Mouse (Mus musculus) CH12.LX (cell line): ENCODE measurements at regions not wholly inside any gene's neighbourhood (a gene's known extent, or its start where the extent isn't known, plus 50 kb on each side); places are given as distances from the start of the nearest gene placed in this dataset.

Experiments used
- DNase-seq: peaks from one replicate; pipeline ENCODE4 v3.0.0-alpha.2; 2013; ENCODE audit errors: extremely low read depth
- H3K27ac ChIP-seq: 2 replicates; pipeline ENCODE4 v1.5.1; 2012; ENCODE audit warnings: low read depth, mild to moderate bottlenecking, control low read depth, moderate library complexity; ENCODE audit not compliant: insufficient read depth
- H3K27me3 ChIP-seq: replicated peaks from 2 replicates; pipeline ENCODE3; 2012; ENCODE audit warnings: inconsistent platforms
- H3K36me3 ChIP-seq, 2 experiments: replicated peaks in 1 of 2; 2 replicates each; pipeline versions ENCODE3 to v1.6.1; 2012; ENCODE audit warnings: inconsistent platforms in 1 of 2, low read length in 1 of 2, mild to moderate bottlenecking in 1 of 2, mixed read lengths in 1 of 2, moderate library complexity in 1 of 2; ENCODE audit not compliant: control insufficient read depth in 1 of 2, insufficient read depth in 1 of 2
- H3K4me1 ChIP-seq, 2 experiments: 2 replicates each; pipeline ENCODE4 v1.6.1; 2012; ENCODE audit warnings: inconsistent platforms in 1 of 2, moderate library complexity in 1 of 2; ENCODE audit not compliant: insufficient read depth in 2 of 2, control insufficient read depth in 1 of 2
- H3K4me2 ChIP-seq: 2 replicates; pipeline ENCODE4 v1.6.1; 2012; ENCODE audit warnings: low read depth, mild to moderate bottlenecking, control low read depth; ENCODE audit not compliant: poor library complexity, insufficient read depth, severe bottlenecking
- H3K4me3 ChIP-seq, 3 experiments: fragments of 150-350 bp in 1 of 3; sonication (generic) in 1 of 3; replicated peaks in 1 of 3; 2 replicates each; pipeline versions ENCODE3 to v1.5.1; 2011 to 2012; ENCODE audit warnings: low read depth in 2 of 3, low read length in 2 of 3, mild to moderate bottlenecking in 2 of 3, moderate library complexity in 2 of 3, control low read depth in 1 of 3, improper control_type of control experiment in 1 of 3, inconsistent platforms in 1 of 3, mixed read lengths in 1 of 3; ENCODE audit not compliant: poor library complexity in 1 of 3
- H3K79me2 ChIP-seq: replicated peaks from 2 replicates; pipeline ENCODE4 v1.6.1; 2012; ENCODE audit warnings: mild to moderate bottlenecking, moderate library complexity; ENCODE audit not compliant: control insufficient read depth, poor library complexity, insufficient read depth, severe bottlenecking; ENCODE audit errors: extremely low read depth
- H3K9ac ChIP-seq: 2 replicates; pipeline ENCODE4 v1.6.1; 2012; ENCODE audit warnings: low read depth, mild to moderate bottlenecking, control low read depth, moderate library complexity; ENCODE audit not compliant: insufficient read depth
- H3K9me3 ChIP-seq: replicated peaks from 2 replicates; pipeline ENCODE3; 2012; ENCODE audit warnings: low read length, inconsistent platforms, mixed read lengths
- BHLHE40 ChIP-seq: IDR thresholded peaks from 2 replicates; pipeline ENCODE4 v1.6.1; 2011; ENCODE audit warnings: mild to moderate bottlenecking, low read depth, low read length, improper control_type of control experiment
- CHD1 ChIP-seq: IDR thresholded peaks from 2 replicates; pipeline ENCODE4 v1.6.1; 2012; ENCODE audit warnings: low read depth, low read length, improper control_type of control experiment, inconsistent platforms
- CHD2 ChIP-seq: IDR thresholded peaks from 2 replicates; pipeline ENCODE4 v1.6.1; 2011; ENCODE audit warnings: low read length, improper control_type of control experiment
- E2F4 ChIP-seq: IDR thresholded peaks from 2 replicates; pipeline ENCODE4 v1.6.1; 2011; ENCODE audit warnings: low read depth, low read length, improper control_type of control experiment; ENCODE audit not compliant: insufficient replicate concordance
- EP300 ChIP-seq: IDR thresholded peaks from 2 replicates; pipeline ENCODE4 v1.6.1; 2011; ENCODE audit warnings: low read length, improper control_type of control experiment
- ETS1 ChIP-seq: conservative IDR thresholded peaks from 2 replicates; pipeline ENCODE4 v1.6.1; 2012; ENCODE audit warnings: low read depth, mild to moderate bottlenecking, inconsistent platforms, low read length, improper control_type of control experiment, moderate library complexity
- GABPA ChIP-seq: IDR thresholded peaks from 2 replicates; pipeline ENCODE4 v1.6.1; 2012; ENCODE audit warnings: low read depth, low read length, improper control_type of control experiment, inconsistent platforms; ENCODE audit not compliant: insufficient replicate concordance
- IRF4 ChIP-seq: IDR thresholded peaks from 2 replicates; pipeline ENCODE4 v1.6.1; 2014; ENCODE audit warnings: low read depth, mild to moderate bottlenecking, inconsistent platforms, low read length, improper control_type of control experiment
- JUN ChIP-seq: IDR thresholded peaks from 2 replicates; pipeline ENCODE4 v1.6.1; 2011; ENCODE audit warnings: low read depth, mild to moderate bottlenecking, low read length, improper control_type of control experiment, moderate library complexity; ENCODE audit not compliant: insufficient read depth
- JUND ChIP-seq: conservative IDR thresholded peaks from 2 replicates; pipeline ENCODE4 v1.6.1; 2011; ENCODE audit warnings: low read depth, low read length, improper control_type of control experiment
- KAT2A ChIP-seq: IDR thresholded peaks from 2 replicates; pipeline ENCODE4 v1.6.1; 2012; ENCODE audit warnings: low read length, improper control_type of control experiment, inconsistent platforms; ENCODE audit not compliant: insufficient replicate concordance
- MAFK ChIP-seq: IDR thresholded peaks from 2 replicates; pipeline ENCODE4 v1.6.1; 2011; ENCODE audit warnings: low read length, improper control_type of control experiment; ENCODE audit not compliant: insufficient replicate concordance
- MAX ChIP-seq: IDR thresholded peaks from 2 replicates; pipeline ENCODE4 v1.6.1; 2011; ENCODE audit warnings: low read length, improper control_type of control experiment
- MAZ ChIP-seq: IDR thresholded peaks from 2 replicates; pipeline ENCODE4 v1.6.1; 2012; ENCODE audit warnings: low read depth, mild to moderate bottlenecking, inconsistent platforms, low read length, improper control_type of control experiment, moderate library complexity
- MEF2A ChIP-seq: IDR thresholded peaks from 2 replicates; pipeline ENCODE4 v1.6.1; 2014; ENCODE audit warnings: low read depth, mild to moderate bottlenecking, inconsistent platforms, low read length, improper control_type of control experiment, borderline replicate concordance
- MXI1 ChIP-seq: IDR thresholded peaks from 2 replicates; pipeline ENCODE4 v1.6.1; 2011; ENCODE audit warnings: mild to moderate bottlenecking, low read depth, low read length, improper control_type of control experiment
- NELFE ChIP-seq: IDR thresholded peaks from 2 replicates; pipeline ENCODE4 v1.6.1; 2011; ENCODE audit warnings: low read depth, low read length, improper control_type of control experiment
- NRF1 ChIP-seq: IDR thresholded peaks from 2 replicates; pipeline ENCODE4 v1.6.1; 2014; ENCODE audit warnings: low read depth, mild to moderate bottlenecking, inconsistent platforms, low read length, improper control_type of control experiment, moderate library complexity
- PAX5 ChIP-seq: IDR thresholded peaks from 2 replicates; pipeline ENCODE4 v1.6.1; 2012; ENCODE audit warnings: low read length, inconsistent platforms, mixed read lengths
- RAD21 ChIP-seq: IDR thresholded peaks from 2 replicates; pipeline ENCODE4 v1.6.1; 2011; ENCODE audit warnings: low read depth, mild to moderate bottlenecking, low read length, improper control_type of control experiment, moderate library complexity
- RCOR1 ChIP-seq: conservative IDR thresholded peaks from 2 replicates; pipeline ENCODE4 v1.6.1; 2012; ENCODE audit warnings: low read depth, mild to moderate bottlenecking, inconsistent platforms, low read length, improper control_type of control experiment
- SIN3A ChIP-seq: IDR thresholded peaks from 2 replicates; pipeline ENCODE4 v1.6.1; 2012; ENCODE audit warnings: low read length, improper control_type of control experiment, inconsistent platforms
- SMC3 ChIP-seq: IDR thresholded peaks from 2 replicates; pipeline ENCODE4 v1.6.1; 2011; ENCODE audit warnings: low read depth, low read length, improper control_type of control experiment
- TCF12 ChIP-seq: IDR thresholded peaks from 2 replicates; pipeline ENCODE4 v1.6.1; 2014; ENCODE audit warnings: low read depth, mild to moderate bottlenecking, inconsistent platforms, low read length, improper control_type of control experiment
- UBTF ChIP-seq: IDR thresholded peaks from 2 replicates; pipeline ENCODE4 v1.6.1; 2012; ENCODE audit warnings: low read depth, mild to moderate bottlenecking, inconsistent platforms, low read length, improper control_type of control experiment, moderate library complexity
- USF1 ChIP-seq: IDR thresholded peaks from 2 replicates; pipeline ENCODE4 v1.6.1; 2014; ENCODE audit warnings: low read depth, mild to moderate bottlenecking, inconsistent platforms, low read length, improper control_type of control experiment
- USF2 ChIP-seq: conservative IDR thresholded peaks from 2 replicates; pipeline ENCODE4 v1.6.1; 2011; ENCODE audit warnings: low read depth, low read length, improper control_type of control experiment
- ZC3H11A ChIP-seq: IDR thresholded peaks from 2 replicates; pipeline ENCODE4 v1.6.1; 2012; ENCODE audit warnings: low read depth, mild to moderate bottlenecking, inconsistent platforms, low read length, improper control_type of control experiment
- ZKSCAN1 ChIP-seq: IDR thresholded peaks from 2 replicates; pipeline ENCODE4 v1.6.1; 2012; ENCODE audit warnings: low read depth, inconsistent platforms, low read length, improper control_type of control experiment, borderline replicate concordance
- ZMIZ1 ChIP-seq: IDR thresholded peaks from 2 replicates; pipeline ENCODE4 v1.6.1; 2012; ENCODE audit warnings: low read depth, mild to moderate bottlenecking, inconsistent platforms, low read length, improper control_type of control experiment
- ZNF384 ChIP-seq: IDR thresholded peaks from 2 replicates; pipeline ENCODE4 v1.6.1; 2012; ENCODE audit warnings: low read depth, low read length, improper control_type of control experiment, inconsistent platforms
- dilution Hi-C: fragments of 300-500 bp; cut with MboI; formaldehyde crosslinking; loops from 2 replicates; pipeline ENCODE4 v1.14.3; 2020; ENCODE audit warnings: low sequenced_read_pairs; ENCODE audit not compliant: extremely low pct_unique_long_range_greater_than_20kb, extremely low pct_ligation_motif_present
- in situ Hi-C: fragments of 300-500 bp; cut with MboI; formaldehyde crosslinking; loops from 3 replicates; pipeline ENCODE4 v1.14.3; 2019; ENCODE audit warnings: low sequenced_read_pairs, low pct_ligation_motif_present, low pct_unique_long_range_greater_than_20kb, mixed read lengths

GRCm38 (mm10) chr7:136169261-136169660 is 453.1 kb upstream of the Mki67 start:
- dilution Hi-C loops = no loop called here
- H3K36me3 ChIP-seq = no peaks in the 10 kb centered on the region
- H3K9ac ChIP-seq = no peak overlapping the region
- peaks cover 73% of the 10 kb centered on the region for H3K27me3 ChIP-seq
- H3K79me2 ChIP-seq = no peaks in the 10 kb centered on the region
- in situ Hi-C loops = no loop called here
- H3K4me2 ChIP-seq = no peak overlapping the region
- no peaks in the 10 kb centered on the region for H3K4me1 ChIP-seq
- no peak overlapping the region for H3K4me3 ChIP-seq
- H3K9me3 ChIP-seq = no peaks in the 10 kb centered on the region
- H3K27ac ChIP-seq = no peak overlapping the region
- TF ChIP-seq ZKSCAN1 = no peak
- no peak for TF ChIP-seq SIN3A
- TF ChIP-seq JUN = no peak
- TF ChIP-seq BHLHE40 = no peak
- no peak for TF ChIP-seq CHD1
- TF ChIP-seq MXI1 = no peak
- TF ChIP-seq MAX = no peak
- TF ChIP-seq JUND = no peak
- TF ChIP-seq USF2 = no peak
- no peak for TF ChIP-seq NRF1
- no peak for TF ChIP-seq ZC3H11A
- no peak for TF ChIP-seq USF1
- no peak for TF ChIP-seq RCOR1
- TF ChIP-seq KAT2A = no peak
- DNase-seq = no peak

GRCm38 (mm10) chr7:136176373-136176772 is 460.2 kb upstream of the Mki67 start:
- dilution Hi-C loops = no loop called here
- Histone ChIP-seq H3K27ac (no peak overlapping the region), H3K36me3 (no peaks in the 10 kb centered on the region), H3K9me3 (peaks cover 11% of the 10 kb centered on the region), H3K79me2 (no peaks in the 10 kb centered on the region), H3K4me3 (no peak overlapping the region), H3K9ac (no peak overlapping the region), H3K4me1 (no peaks in the 10 kb centered on the region), H3K4me2 (no peak overlapping the region), H3K27me3 (peaks cover 43% of the 10 kb centered on the region)
- DNase-seq = no peak
- in situ Hi-C loops = no loop called here
- TF ChIP-seq MAFK (no peak), NELFE (no peak), E2F4 (no peak), EP300 (peak; percentile 72; the same call in 1 of the 2 replicates), MXI1 (no peak), NRF1 (no peak), JUN (peak; percentile 83), JUND (peak; percentile 90), MAZ (no peak), ETS1 (no peak), PAX5 (no peak), CHD2 (no peak), GABPA (no peak), IRF4 (no peak), KAT2A (no peak), MEF2A (no peak; the same call in 1 of the 2 replicates), CHD1 (no peak), ZMIZ1 (no peak), RCOR1 (no peak), MAX (no peak), SMC3 (no peak), BHLHE40 (peak; percentile 6; the same call in 1 of the 2 replicates), SIN3A (no peak), ZC3H11A (no peak), ZKSCAN1 (no peak), ZNF384 (peak; percentile 49), RAD21 (no peak), TCF12 (no peak), UBTF (no peak)
